Mouse (Mus musculus): ENCODE results near the gene Rspry1. TPM values are rescaled to one million over a fixed set of nuclear protein-coding genes. Genes with fewer than 3 reads are reported as not detected.
A peak's percentile ranks its signal among the peaks of the same experiment; 100 is the strongest.

Rspry1 gene
- polyA plus RNA-seq, 1 experiment from 2014 or later, result 35.0 TPM

- no peak for TF ChIP-seq CTCF (IDR thresholded peaks at IDR 0.05; ENCODE audit: low read depth)
- no peak overlapping the region for H3K27ac ChIP-seq (ENCODE audit: low read depth)
- ATAC-seq (ENCODE audit: insufficient read depth) (no peak), DNase-seq (no peak)
- H3K36me3 ChIP-seq (ENCODE audit: insufficient read depth), result peaks cover 72% of the 10 kb centered on the region
- H3K9me3 ChIP-seq (ENCODE audit: low read depth, low read length), result no peaks in the 10 kb centered on the region
- H3K4me1 ChIP-seq (ENCODE audit: insufficient read depth), result no peaks in the 10 kb centered on the region
- no peaks in the 10 kb centered on the region for H3K27me3 ChIP-seq (ENCODE audit: insufficient read depth, low read length)
- H3K9ac ChIP-seq, result no peak overlapping the region
- WGBS, result 56% methylated on average over 1 of the region's 1 CpGs
- H3K4me3 ChIP-seq (ENCODE audit: low read depth, low read length), result no peak overlapping the region
- no peak overlapping the region for H3K4me2 ChIP-seq
Observed at GRCm38 (mm10) chr8:94645202-94645601, 43.5 kb downstream of the Rspry1 start.

- Histone ChIP-seq H3K27ac (ENCODE audit: low read depth) (no peak overlapping the region), H3K4me3 (ENCODE audit: low read depth, low read length) (no peak overlapping the region), H3K4me2 (no peak overlapping the region), H3K9ac (no peak overlapping the region), H3K36me3 (ENCODE audit: insufficient read depth) (peaks cover 65% of the 10 kb centered on the region), H3K4me1 (ENCODE audit: insufficient read depth) (no peaks in the 10 kb centered on the region), H3K27me3 (ENCODE audit: insufficient read depth, low read length) (no peaks in the 10 kb centered on the region), H3K9me3 (ENCODE audit: low read depth, low read length) (no peaks in the 10 kb centered on the region)
- DNase-seq (no peak), ATAC-seq (ENCODE audit: insufficient read depth) (no peak)
- 93% methylated on average over 3 of the region's 3 CpGs for WGBS
- no peak for TF ChIP-seq CTCF (IDR thresholded peaks at IDR 0.05; ENCODE audit: low read depth)
Observed at GRCm38 (mm10) chr8:94646165-94646564, 44.4 kb downstream of the Rspry1 start.

GRCm38 (mm10) chr8:94649496-94649895 is 47.8 kb downstream of the Rspry1 start:
- peaks cover 61% of the 10 kb centered on the region for H3K36me3 ChIP-seq (ENCODE audit: insufficient read depth)

GRCm38 (mm10) chr8:94652951-94653350 is 51.2 kb downstream of the Rspry1 start:
- Histone ChIP-seq H3K4me2 (no peak overlapping the region), H3K36me3 (ENCODE audit: insufficient read depth) (peaks cover 60% of the 10 kb centered on the region), H3K27me3 (ENCODE audit: insufficient read depth, low read length) (no peaks in the 10 kb centered on the region), H3K9me3 (ENCODE audit: low read depth, low read length) (no peaks in the 10 kb centered on the region), H3K4me1 (ENCODE audit: insufficient read depth) (no peaks in the 10 kb centered on the region), H3K4me3 (ENCODE audit: low read depth, low read length) (no peak overlapping the region), H3K27ac (ENCODE audit: low read depth) (no peak overlapping the region), H3K9ac (no peak overlapping the region)
- ATAC-seq (ENCODE audit: insufficient read depth) (no peak), DNase-seq (no peak)
- 88% methylated on average over 3 of the region's 3 CpGs for WGBS
- TF ChIP-seq CTCF (IDR thresholded peaks at IDR 0.05; ENCODE audit: low read depth), result no peak

More at GRCm38 (mm10) chr8:94649496-94649895, 47.8 kb downstream of the Rspry1 start:
- no peaks in the 10 kb centered on the region for H3K27me3 ChIP-seq (ENCODE audit: insufficient read depth, low read length)
- ATAC-seq (ENCODE audit: insufficient read depth) (no peak), DNase-seq (no peak)
- WGBS, result 64% methylated on average over 3 of the region's 3 CpGs
- no peaks in the 10 kb centered on the region for H3K4me1 ChIP-seq (ENCODE audit: insufficient read depth)
- H3K4me2 ChIP-seq, result no peak overlapping the region
- no peaks in the 10 kb centered on the region for H3K9me3 ChIP-seq (ENCODE audit: low read depth, low read length)
- no peak overlapping the region for H3K4me3 ChIP-seq (ENCODE audit: low read depth, low read length)
- no peak overlapping the region for H3K27ac ChIP-seq (ENCODE audit: low read depth)
- TF ChIP-seq CTCF (IDR thresholded peaks at IDR 0.05; ENCODE audit: low read depth), result no peak
- no peak overlapping the region for H3K9ac ChIP-seq

GRCm38 (mm10) chr8:94654994-94655393 is 53.3 kb downstream of the Rspry1 start:
- no peak overlapping the region for H3K4me3 ChIP-seq (ENCODE audit: low read depth, low read length)
- no peaks in the 10 kb centered on the region for H3K27me3 ChIP-seq (ENCODE audit: insufficient read depth, low read length)
- H3K36me3 ChIP-seq (ENCODE audit: insufficient read depth), result peaks cover 47% of the 10 kb centered on the region
- H3K9me3 ChIP-seq (ENCODE audit: low read depth, low read length), result no peaks in the 10 kb centered on the region
- no peak overlapping the region for H3K27ac ChIP-seq (ENCODE audit: low read depth)
- no peak for ATAC-seq (ENCODE audit: insufficient read depth)
- no peak for DNase-seq
- no peaks in the 10 kb centered on the region for H3K4me1 ChIP-seq (ENCODE audit: insufficient read depth)
- no peak for TF ChIP-seq CTCF (IDR thresholded peaks at IDR 0.05; ENCODE audit: low read depth)
- no peak overlapping the region for H3K9ac ChIP-seq
- H3K4me2 ChIP-seq, result no peak overlapping the region

GRCm38 (mm10) chr8:94658031-94658430 is 56.3 kb downstream of the Rspry1 start:
- DNase-seq (no peak), ATAC-seq (ENCODE audit: insufficient read depth) (no peak)
- Histone ChIP-seq H3K4me3 (ENCODE audit: low read depth, low read length) (no peak overlapping the region), H3K9ac (no peak overlapping the region), H3K4me1 (ENCODE audit: insufficient read depth) (no peaks in the 10 kb centered on the region), H3K36me3 (ENCODE audit: insufficient read depth) (peaks cover 44% of the 10 kb centered on the region), H3K4me2 (no peak overlapping the region), H3K27me3 (ENCODE audit: insufficient read depth, low read length) (no peaks in the 10 kb centered on the region), H3K9me3 (ENCODE audit: low read depth, low read length) (no peaks in the 10 kb centered on the region), H3K27ac (ENCODE audit: low read depth) (no peak overlapping the region)
- 91% methylated on average over 2 of the region's 2 CpGs for WGBS
- peak; percentile 28 for TF ChIP-seq CTCF (IDR thresholded peaks at IDR 0.05; ENCODE audit: low read depth)

- no peaks in the 10 kb centered on the region for H3K9me3 ChIP-seq (ENCODE audit: low read depth, low read length)
- H3K27ac ChIP-seq (ENCODE audit: low read depth), result no peak overlapping the region
- H3K4me3 ChIP-seq (ENCODE audit: low read depth, low read length), result no peak overlapping the region
- H3K27me3 ChIP-seq (ENCODE audit: insufficient read depth, low read length), result no peaks in the 10 kb centered on the region
- whole genome bisulfite sequencing, result 80% methylated on average over 4 of the region's 4 CpGs
- no peak overlapping the region for H3K9ac ChIP-seq
- ATAC-seq (ENCODE audit: insufficient read depth) (no peak), DNase-seq (no peak)
- no peaks in the 10 kb centered on the region for H3K4me1 ChIP-seq (ENCODE audit: insufficient read depth)
- TF ChIP-seq CTCF (IDR thresholded peaks at IDR 0.05; ENCODE audit: low read depth), result no peak
- H3K4me2 ChIP-seq, result no peak overlapping the region
- peaks cover 27% of the 10 kb centered on the region; the same call in 1 of the 2 replicates for H3K36me3 ChIP-seq (ENCODE audit: insufficient read depth)
Observed at GRCm38 (mm10) chr8:94660418-94660817, 58.7 kb downstream of the Rspry1 start.

- Histone ChIP-seq H3K36me3 (ENCODE audit: insufficient read depth) (peaks cover 22% of the 10 kb centered on the region; the same call in 1 of the 2 replicates), H3K27me3 (ENCODE audit: insufficient read depth, low read length) (no peaks in the 10 kb centered on the region), H3K27ac (ENCODE audit: low read depth) (no peak overlapping the region), H3K4me1 (ENCODE audit: insufficient read depth) (no peaks in the 10 kb centered on the region), H3K9ac (no peak overlapping the region), H3K9me3 (ENCODE audit: low read depth, low read length) (no peaks in the 10 kb centered on the region), H3K4me3 (ENCODE audit: low read depth, low read length) (no peak overlapping the region), H3K4me2 (no peak overlapping the region)
- 71% methylated on average over 2 of the region's 2 CpGs for WGBS
- TF ChIP-seq CTCF (IDR thresholded peaks at IDR 0.05; ENCODE audit: low read depth), result no peak
- DNase-seq, result no peak
- no peak for ATAC-seq (ENCODE audit: insufficient read depth)
Observed at GRCm38 (mm10) chr8:94664722-94665121, 63.0 kb downstream of the Rspry1 start.
